Mouse (Mus musculus): ENCODE results near the gene Gm11634. TPM values are rescaled to one million over a fixed set of nuclear protein-coding genes. Genes with fewer than 3 reads are reported as not detected.
A peak's percentile ranks its signal among the peaks of the same experiment; 100 is the strongest.

The Gm11634 gene
- polyA plus RNA-seq, 1 experiment from 2014 or later: not detected

GRCm38 (mm10) chr11:101552476-101553300, 46.4 kb downstream of the Gm11634 start:
- no peaks in the 10 kb centered on the region for H3K9me3 ChIP-seq (ENCODE audit: control insufficient read depth, low read length)
- H3K4me2 ChIP-seq (replicated peaks): peak overlapping the region; percentile 81
- DNase-seq (ENCODE audit: low spot score) (peak; percentile 94), ATAC-seq (ENCODE audit: low FRiP score) (peak; percentile 97)
- H3K4me3 ChIP-seq (replicated peaks; ENCODE audit: low read length): peak overlapping the region; percentile 73
- under 1% methylated on average over 37 of the region's 37 CpGs for WGBS
- H3K4me1 ChIP-seq (replicated peaks; ENCODE audit: control insufficient read depth, insufficient read depth, low read length): peaks cover 19% of the 10 kb centered on the region
- no peaks in the 10 kb centered on the region for H3K27me3 ChIP-seq (ENCODE audit: control insufficient read depth, insufficient read depth, low read length)
- peak overlapping the region; percentile 93 for H3K27ac ChIP-seq
- H3K36me3 ChIP-seq (replicated peaks; ENCODE audit: control insufficient read depth, insufficient read depth): peaks cover 27% of the 10 kb centered on the region
- H3K9ac ChIP-seq: peak overlapping the region; percentile 70

GRCm38 (mm10) chr11:101551751-101552475, 47.1 kb downstream of the Gm11634 start, which contains the start of the genes Brca1 and Nbr1:
TSS of gene Brca1 (minus strand) at chr11:101551955.
TSS of gene Nbr1 (plus strand) at chr11:101552149.
- H3K27me3 ChIP-seq (ENCODE audit: control insufficient read depth, insufficient read depth, low read length): no peaks in the 10 kb centered on the region

GRCm38 (mm10) chr11:101548526-101548925, 50.5 kb downstream of the Gm11634 start:
- Histone ChIP-seq H3K9ac (no peak overlapping the region), H3K27me3 (ENCODE audit: control insufficient read depth, insufficient read depth, low read length) (no peaks in the 10 kb centered on the region), H3K9me3 (ENCODE audit: control insufficient read depth, low read length) (no peaks in the 10 kb centered on the region), H3K27ac (no peak overlapping the region), H3K36me3 (replicated peaks; ENCODE audit: control insufficient read depth, insufficient read depth) (no peaks in the 10 kb centered on the region), H3K4me1 (replicated peaks; ENCODE audit: control insufficient read depth, insufficient read depth, low read length) (peaks cover 7% of the 10 kb centered on the region), H3K4me3 (replicated peaks; ENCODE audit: low read length) (no peak overlapping the region), H3K4me2 (replicated peaks) (no peak overlapping the region)
- ATAC-seq (ENCODE audit: low FRiP score) (no peak), DNase-seq (ENCODE audit: low spot score) (no peak)

More at GRCm38 (mm10) chr11:101551751-101552475, 47.1 kb downstream of the Gm11634 start, which contains the start of the genes Brca1 and Nbr1:
- no peaks in the 10 kb centered on the region for H3K9me3 ChIP-seq (ENCODE audit: control insufficient read depth, low read length)
- H3K4me1 ChIP-seq (replicated peaks; ENCODE audit: control insufficient read depth, insufficient read depth, low read length): peaks cover 19% of the 10 kb centered on the region
- peaks cover 19% of the 10 kb centered on the region for H3K36me3 ChIP-seq (replicated peaks; ENCODE audit: control insufficient read depth, insufficient read depth)
- H3K9ac ChIP-seq: peak within 1 kb of the TSS; percentile 70
- under 1% methylated on average over 43 of the region's 43 CpGs for WGBS
- peak; percentile 98 for DNase-seq (ENCODE audit: low spot score)
- peak within 1 kb of the TSS; percentile 81 for H3K4me2 ChIP-seq (replicated peaks)
- peak within 1 kb of the TSS; percentile 73 for H3K4me3 ChIP-seq (replicated peaks; ENCODE audit: low read length)
- peak within 1 kb of the TSS; percentile 93 for H3K27ac ChIP-seq
- peak; percentile 84 for ATAC-seq (ENCODE audit: low FRiP score)

- ATAC-seq (ENCODE audit: low FRiP score) (no peak), DNase-seq (ENCODE audit: low spot score) (no peak)
- H3K9me3 ChIP-seq (ENCODE audit: control insufficient read depth, low read length): no peaks in the 10 kb centered on the region
- no peak overlapping the region for H3K27ac ChIP-seq
- no peak overlapping the region for H3K4me3 ChIP-seq (replicated peaks; ENCODE audit: low read length)
- H3K4me2 ChIP-seq (replicated peaks): no peak overlapping the region
- 79% methylated on average over 1 of the region's 1 CpGs for WGBS
- no peaks in the 10 kb centered on the region for H3K4me1 ChIP-seq (replicated peaks; ENCODE audit: control insufficient read depth, insufficient read depth, low read length)
- H3K27me3 ChIP-seq (ENCODE audit: control insufficient read depth, insufficient read depth, low read length): no peaks in the 10 kb centered on the region
- no peaks in the 10 kb centered on the region for H3K36me3 ChIP-seq (replicated peaks; ENCODE audit: control insufficient read depth, insufficient read depth)
- H3K9ac ChIP-seq: no peak overlapping the region
Observed at GRCm38 (mm10) chr11:101544132-101544531, 54.9 kb downstream of the Gm11634 start.

Other genes with a start within 250 kb of the Gm11634 start
- gene G6pc, start 231.7 kb downstream of the Gm11634 start, polyA plus RNA-seq (2014; fragmentation: Nextera tagmentation; extraction: Ambion mirVana): not detected in 2 replicates
- 82.4 and 85.3 TPM in 2 replicates for gene Aarsd1, start 181.6 kb downstream of the Gm11634 start, polyA plus RNA-seq (2014; fragmentation: Nextera tagmentation; extraction: Ambion mirVana)
- 7.3 and 8.8 TPM in 2 replicates for gene Gm27029, start 174.5 kb downstream of the Gm11634 start, polyA plus RNA-seq (2014; fragmentation: Nextera tagmentation; extraction: Ambion mirVana)
- gene Rundc1, start 174.2 kb downstream of the Gm11634 start, polyA plus RNA-seq (2014; fragmentation: Nextera tagmentation; extraction: Ambion mirVana): 23.1 and 24.1 TPM in 2 replicates
- 1.9 and 2.2 TPM in 2 replicates for gene Ptges3l, start 173.9 kb downstream of the Gm11634 start, polyA plus RNA-seq (2014; fragmentation: Nextera tagmentation; extraction: Ambion mirVana)
- 248 and 297 TPM in 2 replicates for gene Rpl27, start 157.0 kb downstream of the Gm11634 start, polyA plus RNA-seq (2014; fragmentation: Nextera tagmentation; extraction: Ambion mirVana)
- 2.6 and 5.4 TPM in 2 replicates for gene Ifi35, start 150.8 kb downstream of the Gm11634 start, polyA plus RNA-seq (2014; fragmentation: Nextera tagmentation; extraction: Ambion mirVana)
- 51.0 and 52.5 TPM in 2 replicates for gene Rnd2, start 134.3 kb downstream of the Gm11634 start, polyA plus RNA-seq (2014; fragmentation: Nextera tagmentation; extraction: Ambion mirVana)
- gene Vat1, start 133.0 kb downstream of the Gm11634 start, polyA plus RNA-seq (2014; fragmentation: Nextera tagmentation; extraction: Ambion mirVana): 99.9 and 117 TPM in 2 replicates
- gene Brca1, start 47.3 kb downstream of the Gm11634 start, polyA plus RNA-seq (2014; fragmentation: Nextera tagmentation; extraction: Ambion mirVana): 3.2 TPM in 2 replicates
- 90.1 and 93.0 TPM in 2 replicates for gene Nbr1, start 47.1 kb downstream of the Gm11634 start, polyA plus RNA-seq (2014; fragmentation: Nextera tagmentation; extraction: Ambion mirVana)
- 4.7 and 4.8 TPM in 2 replicates for gene Tmem106a, start 17.0 kb downstream of the Gm11634 start, polyA plus RNA-seq (2014; fragmentation: Nextera tagmentation; extraction: Ambion mirVana)
- 13.7 and 16.6 TPM in 2 replicates for gene Rdm1, start 27.9 kb upstream of the Gm11634 start, polyA plus RNA-seq (2014; fragmentation: Nextera tagmentation; extraction: Ambion mirVana)
- 5.6 and 5.9 TPM in 2 replicates for gene Arl4d, start 66.3 kb upstream of the Gm11634 start, polyA plus RNA-seq (2014; fragmentation: Nextera tagmentation; extraction: Ambion mirVana)
- 29.3 and 30.5 TPM in 2 replicates for gene Dhx8, start 133.7 kb upstream of the Gm11634 start, polyA plus RNA-seq (2014; fragmentation: Nextera tagmentation; extraction: Ambion mirVana)
- 12.2 and 12.6 TPM in 2 replicates for gene Etv4, start 186.1 kb upstream of the Gm11634 start, polyA plus RNA-seq (2014; fragmentation: Nextera tagmentation; extraction: Ambion mirVana)